Mouse (Mus musculus): Measurements from ENCODE around the gene Gng7. TPM values are rescaled to one million over a fixed set of nuclear protein-coding genes. Genes with fewer than 3 reads are reported as not detected.

The Gng7 gene
- total and polyA plus RNA-seq, 3 experiments: 0.24 to 0.47 TPM; not detected in 1

GRCm38 (mm10) chr10:80933421-80933979 lies 81.2 kb downstream of the Gng7 start (continued):
- TF ChIP-seq CHD2 (IDR thresholded peaks at IDR 0.05; ENCODE audit: low read length) (peak; percentile 63; the same call in 1 of the 2 replicates), MAFK (IDR thresholded peaks at IDR 0.05; ENCODE audit: insufficient replicate concordance, low read length) (peak; percentile 84; the same call in 1 of the 2 replicates), ZKSCAN1 (IDR thresholded peaks at IDR 0.05; ENCODE audit: borderline replicate concordance, low read depth, low read length) (no peak), KAT2A (IDR thresholded peaks at IDR 0.05; ENCODE audit: insufficient replicate concordance, low read length) (no peak), JUND (conservative IDR thresholded peaks at IDR 0.05; ENCODE audit: low read depth, low read length) (no peak), UBTF (IDR thresholded peaks at IDR 0.05; ENCODE audit: low read depth, low read length) (no peak), TCF12 (IDR thresholded peaks at IDR 0.05; ENCODE audit: low read depth, low read length) (no peak), NRF1 (IDR thresholded peaks at IDR 0.05; ENCODE audit: low read depth, low read length) (peak; percentile 78)

GRCm38 (mm10) chr10:80932700-80933420 lies 81.9 kb downstream of the Gng7 start:
- Histone ChIP-seq H3K27me3 (replicated peaks) (peaks cover 19% of the 10 kb centered on the region), H3K79me2 (replicated peaks; ENCODE audit: control insufficient read depth, extremely low read depth, insufficient read depth, poor library complexity, severe bottlenecking) (peaks cover 9% of the 10 kb centered on the region), H3K4me2 (ENCODE audit: insufficient read depth, low read depth, poor library complexity, severe bottlenecking) (peak overlapping the region; percentile 73), H3K36me3 (replicated peaks in 1 of 2; ENCODE audit: control insufficient read depth in 1 of 2, insufficient read depth in 1 of 2, low read length in 1 of 2) (peaks cover 3 to 14% of the 10 kb centered on the region in 2 experiments), H3K4me3 (replicated peaks in 1 of 3; ENCODE audit: low read depth in 2 of 3, low read length in 2 of 3, poor library complexity in 1 of 3) (peak overlapping the region in 2 of 3 experiments; percentile 13 to 89), H3K4me1 (ENCODE audit: control insufficient read depth in 1 of 2, insufficient read depth in 2 of 2) (peaks cover 34 to 79% of the 10 kb centered on the region in 2 experiments), H3K9me3 (replicated peaks; ENCODE audit: low read length) (no peaks in the 10 kb centered on the region), H3K27ac (ENCODE audit: insufficient read depth, low read depth) (no peak overlapping the region), H3K9ac (ENCODE audit: insufficient read depth, low read depth) (no peak overlapping the region)
- DNase-seq (ENCODE audit: extremely low read depth): no peak
- peak; percentile 40; the same call in 1 of the 2 replicates for TF ChIP-seq IRF4 (IDR thresholded peaks at IDR 0.05; ENCODE audit: low read depth, low read length)
- TF ChIP-seq KAT2A (IDR thresholded peaks at IDR 0.05; ENCODE audit: insufficient replicate concordance, low read length): no peak
- TF ChIP-seq MEF2A (IDR thresholded peaks at IDR 0.05; ENCODE audit: borderline replicate concordance, low read depth, low read length): 0 out of 2 replicates have a peak, but pooled peaks have one; percentile 6
- TF ChIP-seq ZNF384 (IDR thresholded peaks at IDR 0.05; ENCODE audit: low read depth, low read length): peak; percentile 9; the same call in 1 of the 2 replicates
- TF ChIP-seq HCFC1 (IDR thresholded peaks at IDR 0.05; ENCODE audit: low read depth, low read length): no peak
- peak; percentile 67; the same call in 1 of the 2 replicates for TF ChIP-seq CHD2 (IDR thresholded peaks at IDR 0.05; ENCODE audit: low read length)
- no peak for TF ChIP-seq ZMIZ1 (IDR thresholded peaks at IDR 0.05; ENCODE audit: low read depth, low read length)
- no peak for TF ChIP-seq GABPA (IDR thresholded peaks at IDR 0.05; ENCODE audit: insufficient replicate concordance, low read depth, low read length)
- no peak for TF ChIP-seq NRF1 (IDR thresholded peaks at IDR 0.05; ENCODE audit: low read depth, low read length)
- no peak for TF ChIP-seq EP300 (IDR thresholded peaks at IDR 0.05; ENCODE audit: low read length)
- TF ChIP-seq BHLHE40 (IDR thresholded peaks at IDR 0.05; ENCODE audit: low read depth, low read length): peak; percentile 45; the same call in 1 of the 2 replicates
- peak; percentile 50; the same call in 1 of the 2 replicates for TF ChIP-seq ETS1 (conservative IDR thresholded peaks at IDR 0.05; ENCODE audit: low read depth, low read length)
- no peak for TF ChIP-seq UBTF (IDR thresholded peaks at IDR 0.05; ENCODE audit: low read depth, low read length)
- TF ChIP-seq MAZ (IDR thresholded peaks at IDR 0.05; ENCODE audit: low read depth, low read length): 0 out of 2 replicates have a peak, but pooled peaks have one; percentile 58
- dilution Hi-C loops (cut with MboI; ENCODE audit: extremely low pct_ligation_motif_present, extremely low pct_unique_long_range_greater_than_20kb, low sequenced_read_pairs): no loop called here
- in situ Hi-C loops (cut with MboI; ENCODE audit: low pct_ligation_motif_present, low pct_unique_long_range_greater_than_20kb, low sequenced_read_pairs): loop anchor here (5.0 kb wide), 1 partner anchor 34 kb away; no protein-coding TSS in a partner anchor

Measured in CH12.LX (cell line).